Mouse (Mus musculus) retina, embryonic 14.5 days (tissue): Measurements from ENCODE around the gene Asb6.
A peak's percentile ranks its signal among the peaks of the same experiment; 100 is the strongest.

Experiments
- DNase-seq: peaks from one replicate; pipeline ENCODE4 v3.0.0-alpha.2; 2015; ENCODE audit warnings: low spot score

The Asb6 gene

DNA sequence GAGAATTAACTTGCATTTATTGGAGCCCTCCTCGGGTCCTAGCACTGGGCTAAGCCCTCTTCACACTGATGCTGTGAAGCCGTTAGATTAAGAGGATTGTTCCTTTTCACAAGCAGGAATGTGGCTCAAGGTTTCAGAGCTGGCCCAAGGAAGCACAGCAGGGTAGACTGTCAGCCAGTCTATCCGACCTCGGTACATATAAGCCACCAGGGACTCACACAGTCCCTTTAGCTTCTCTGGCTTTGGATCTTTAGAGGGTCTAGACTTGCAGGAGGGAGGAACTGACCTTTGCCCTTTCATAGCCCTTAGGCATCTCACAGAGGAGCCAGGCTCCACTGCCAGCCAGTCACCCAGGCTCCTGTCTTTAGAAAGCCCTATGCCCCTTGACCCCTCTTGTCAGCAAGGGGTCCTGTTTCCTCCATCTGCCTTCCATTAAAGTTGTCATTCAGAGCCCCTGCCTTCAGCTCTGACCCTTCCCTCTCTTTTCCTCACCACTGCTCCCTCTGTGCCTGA, at the start of gene Asb6:
TSS of gene Asb6 (minus strand) at position 51 of the 513 bp plus-strand sequence.
- no peak for DNase-seq

- DNase-seq = no peak
These were observed 49.3 kb upstream of the Asb6 start for GRCm38 (mm10) chr2:30879481-30879880.

- DNase-seq = no peak
These were observed 45.7 kb upstream of the Asb6 start for GRCm38 (mm10) chr2:30875621-30876432.

DNA sequence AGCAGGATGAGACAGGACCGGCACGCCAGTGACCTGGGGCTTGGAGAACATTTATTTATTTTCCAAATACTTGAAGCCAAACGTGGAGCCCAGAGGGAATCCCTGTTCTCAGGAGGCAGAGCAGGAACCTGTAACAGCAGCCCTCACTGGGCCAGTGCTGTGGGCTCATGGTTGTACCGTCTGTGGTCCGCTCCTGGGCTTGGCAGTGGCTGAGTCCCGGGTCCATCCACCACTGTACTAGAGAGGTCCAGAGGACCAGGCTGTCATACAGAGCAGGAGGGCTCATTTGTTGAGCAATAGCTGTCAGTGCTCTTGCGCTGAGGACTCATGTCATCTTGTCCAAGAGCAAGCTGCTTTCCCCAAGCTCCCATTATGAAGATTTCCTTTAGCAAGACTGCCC, 45.0 kb upstream of the Asb6 start:
- DNase-seq = no peak

DNA sequence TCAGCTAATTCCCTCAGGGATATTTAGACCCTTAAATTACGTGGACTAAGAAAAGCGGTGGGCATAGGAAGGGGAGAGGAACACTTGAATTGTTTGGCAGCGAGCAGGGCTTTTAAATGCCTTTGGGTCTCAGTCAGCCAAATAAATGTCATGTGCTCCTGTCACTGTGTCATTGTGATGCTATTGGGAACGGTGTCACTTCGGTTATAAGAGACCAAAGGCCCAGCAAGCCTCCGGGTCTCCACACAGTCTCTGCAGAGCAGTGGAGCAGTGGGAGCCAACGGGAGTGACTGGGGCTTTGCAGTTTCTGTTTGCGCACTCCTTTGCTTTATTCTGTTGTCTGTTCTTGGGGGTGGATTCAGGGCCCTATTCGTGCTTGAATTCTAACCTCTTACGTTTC, 44.3 kb upstream of the Asb6 start:
- no peak for DNase-seq

- DNase-seq = no peak
These were observed 42.5 kb upstream of the Asb6 start for GRCm38 (mm10) chr2:30872669-30873068.

GRCm38 (mm10) chr2:30870863-30871262, 40.7 kb upstream of the Asb6 start:
- DNase-seq = no peak

DNA sequence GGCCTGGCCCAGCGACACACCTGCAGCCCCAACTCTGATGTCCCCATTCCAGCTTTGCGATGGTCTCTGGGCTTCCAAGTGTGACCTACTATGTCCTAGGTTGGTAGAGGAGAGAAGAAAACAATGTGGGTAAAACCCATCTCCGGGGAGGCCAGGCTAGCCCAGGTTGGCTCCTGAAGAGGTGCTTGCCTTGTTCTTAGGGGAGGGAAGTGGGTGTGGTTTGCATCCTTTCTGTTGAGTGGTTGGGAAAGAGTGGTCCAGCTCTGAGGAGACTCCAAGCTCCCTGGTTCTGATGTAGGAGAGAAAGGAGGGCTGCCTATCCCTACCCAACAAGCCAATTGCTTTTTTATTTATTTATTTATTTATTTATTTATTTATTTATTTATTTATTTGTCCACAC, 35.3 kb upstream of the Asb6 start:
- DNase-seq = no peak

GRCm38 (mm10) chr2:30864968-30865381, 34.8 kb upstream of the Asb6 start:
- DNase-seq = peak; percentile 13

GRCm38 (mm10) chr2:30863574-30863973, 33.4 kb upstream of the Asb6 start:
- no peak for DNase-seq

DNA sequence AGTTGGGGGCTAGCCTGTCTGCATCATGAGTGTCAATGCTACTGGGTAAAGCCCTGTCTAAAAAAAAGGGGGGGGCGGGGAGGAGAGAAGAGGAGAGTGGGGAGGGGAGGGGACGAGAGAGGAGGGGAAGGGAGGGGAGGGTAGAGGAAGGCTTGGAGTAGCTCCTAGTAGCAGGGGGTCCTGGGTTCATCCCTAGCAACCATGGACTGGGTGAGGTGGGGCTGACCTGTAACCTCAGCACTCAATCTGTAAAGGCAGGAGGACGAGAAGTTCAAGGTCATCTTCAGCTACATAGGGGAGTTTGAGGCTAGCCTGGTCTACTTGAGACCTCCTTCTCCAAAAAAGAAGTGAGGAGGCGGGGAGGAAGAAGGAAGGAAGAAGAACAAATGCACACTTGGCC, 31.9 kb upstream of the Asb6 start:
- no peak for DNase-seq

DNA sequence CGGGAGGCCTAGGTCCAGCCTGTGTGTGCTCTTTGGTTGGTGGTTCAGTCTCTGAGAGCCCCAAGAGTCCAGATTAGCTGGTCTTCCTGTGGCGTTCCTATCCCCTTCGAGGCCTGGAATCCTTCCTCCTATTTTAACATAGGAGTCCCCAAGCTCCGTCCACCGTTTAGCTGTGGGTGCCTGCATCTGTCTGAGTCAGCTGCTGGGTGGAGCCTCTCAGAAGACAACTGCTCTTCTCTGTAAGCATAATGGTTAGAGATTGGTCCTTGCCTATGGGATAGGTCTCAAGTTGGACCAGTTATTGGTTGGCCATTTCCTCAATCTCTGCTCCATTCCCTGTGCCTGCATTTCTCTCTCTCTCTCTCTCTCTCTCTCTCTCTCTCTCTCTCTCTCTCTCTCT, 29.6 kb upstream of the Asb6 start:
- DNase-seq = no peak

GRCm38 (mm10) chr2:30857076-30857475, 26.9 kb upstream of the Asb6 start:
- no peak for DNase-seq

- DNase-seq = no peak
These were observed 22.7 kb upstream of the Asb6 start for GRCm38 (mm10) chr2:30852771-30853313.

DNA sequence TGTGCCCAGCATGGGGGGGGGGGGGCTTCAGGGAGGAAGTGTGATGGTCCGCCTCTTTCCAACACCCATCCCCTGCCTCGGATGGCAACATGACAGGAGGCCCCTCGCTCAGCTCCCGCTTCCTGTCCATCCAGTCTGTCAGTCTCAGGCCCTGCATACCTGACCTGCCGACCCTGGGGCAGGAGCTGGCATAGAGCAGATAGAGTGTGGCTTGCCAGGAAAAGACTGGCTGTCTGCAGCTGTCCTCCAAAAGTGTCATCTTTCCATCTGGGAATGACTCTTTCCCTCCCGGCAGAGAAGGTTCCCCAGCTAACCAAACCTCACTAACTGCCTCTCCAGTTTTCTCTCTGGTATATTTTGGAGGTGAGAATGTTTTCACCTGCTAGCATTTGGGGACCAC, 20.4 kb upstream of the Asb6 start:
- DNase-seq = no peak

DNA sequence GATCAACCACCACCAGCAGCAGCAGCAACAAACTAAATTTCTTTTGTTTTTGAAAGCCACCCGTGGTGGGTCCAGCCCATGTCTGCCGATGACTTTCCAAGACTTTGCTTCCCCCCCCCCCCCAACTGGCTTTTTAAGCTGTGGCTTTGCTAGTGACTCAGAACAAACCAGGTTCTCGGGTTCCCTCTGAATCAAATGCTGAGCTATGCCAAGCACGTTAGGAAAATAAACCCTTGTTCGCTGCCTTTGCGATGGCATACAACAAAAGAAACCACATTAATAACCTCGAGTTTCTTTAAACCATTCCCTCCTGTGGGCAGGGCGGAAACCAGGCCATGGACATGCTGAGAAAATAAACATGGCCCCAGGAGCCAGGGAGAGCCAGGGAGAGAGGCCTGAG, 18.1 kb upstream of the Asb6 start:
- DNase-seq = no peak

DNA sequence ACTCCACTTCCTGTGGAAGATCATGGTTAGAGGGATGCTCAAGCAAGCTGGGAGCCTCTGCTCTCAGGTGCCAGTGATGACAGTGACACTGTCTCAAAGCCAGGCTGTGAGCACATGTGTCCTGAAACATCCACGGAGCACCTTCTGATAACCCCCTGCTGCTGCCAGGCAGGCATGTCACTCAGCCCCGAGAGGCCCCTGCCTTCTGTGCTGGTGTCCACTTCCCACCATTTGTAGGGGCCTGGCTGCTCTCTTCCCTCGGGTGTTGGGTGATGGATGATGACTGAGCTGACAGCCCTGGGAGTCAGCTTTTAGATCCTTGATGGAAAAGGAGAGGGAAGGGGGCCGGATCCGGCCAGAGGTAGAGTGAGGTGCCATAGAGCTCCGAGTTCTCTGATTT, 16.6 kb upstream of the Asb6 start:
- no peak for DNase-seq

GRCm38 (mm10) chr2:30846236-30846635, 16.1 kb upstream of the Asb6 start:
- DNase-seq = no peak

DNA sequence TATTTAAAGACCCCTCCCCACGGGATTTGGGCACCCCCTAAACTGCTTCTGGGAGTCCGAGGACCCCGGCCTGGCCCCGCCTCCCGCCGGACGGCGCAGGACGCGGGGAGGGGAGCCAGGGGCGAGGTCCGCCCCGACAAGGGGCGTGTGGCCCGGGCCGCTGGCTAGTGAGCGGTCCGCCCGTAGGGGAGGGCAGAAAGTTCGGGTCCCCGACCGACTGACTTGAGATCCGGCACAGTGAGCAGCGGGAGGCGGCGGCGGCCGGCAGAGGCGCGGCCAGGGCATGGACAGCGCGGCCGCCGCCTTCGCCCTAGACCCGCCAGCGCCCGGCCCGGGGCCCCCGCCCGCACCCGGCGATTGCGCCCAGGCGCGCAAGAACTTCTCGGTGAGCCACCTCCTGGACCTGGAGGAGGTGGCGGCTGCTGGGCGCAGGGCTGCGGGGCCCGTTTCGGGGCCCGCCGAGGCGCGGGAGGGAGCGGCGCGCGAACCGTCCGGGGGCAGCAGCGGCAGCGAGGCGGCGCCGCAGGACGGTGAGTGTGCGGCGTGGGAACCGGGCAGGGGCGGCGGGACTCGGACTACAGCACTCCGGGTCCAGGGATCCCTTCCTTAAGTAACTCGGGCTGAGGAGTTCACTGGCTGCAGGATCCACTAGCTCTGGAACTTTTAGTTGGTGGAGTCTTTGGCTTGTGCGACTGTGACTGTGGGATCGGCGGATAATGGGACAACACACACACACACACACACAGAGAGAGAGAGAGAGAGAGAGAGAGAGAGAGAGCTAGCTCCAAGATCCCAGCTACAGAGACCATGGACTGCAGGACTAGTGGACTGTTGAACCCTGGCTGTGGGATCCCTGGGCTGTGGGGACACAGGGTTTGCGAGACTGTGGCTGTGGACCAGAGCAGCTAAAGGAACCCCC, 15.3 kb upstream of the Asb6 start:
- DNase-seq = peak; percentile 44

DNA sequence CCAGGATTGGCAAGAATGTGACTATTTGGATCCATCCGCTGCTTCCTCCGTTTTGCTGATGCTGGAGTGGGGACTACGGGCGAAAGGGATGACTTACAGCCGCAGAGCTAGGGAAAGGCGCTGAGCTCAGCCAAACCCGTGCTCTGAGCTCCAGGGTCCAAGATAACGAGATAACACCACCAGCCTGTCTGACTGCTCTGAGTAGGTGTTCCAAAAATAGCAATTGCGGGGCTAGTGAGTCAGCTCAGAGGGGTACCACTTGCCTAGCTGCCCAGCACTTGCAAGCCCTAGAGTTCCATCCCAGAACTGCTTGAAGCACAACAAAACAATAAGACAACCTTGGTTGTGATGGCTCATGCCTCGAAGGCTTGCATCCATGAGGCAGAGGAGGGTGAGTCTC, 12.5 kb upstream of the Asb6 start:
- DNase-seq = no peak

- DNase-seq = peak; percentile 63
These were observed 6.3 kb upstream of the Asb6 start for GRCm38 (mm10) chr2:30836238-30836990.
